Comparison of ENCODE assay signal across 8 mouse cellular contexts in genomic region chr17:34712951-34713350, GRCm38 (mm10). TPM values are rescaled to one million over a fixed set of nuclear protein-coding genes. Genes with fewer than 3 reads are reported as not detected.
DNase-seq lines count a peak whose midpoint lies in the region; ATAC-seq and TF ChIP-seq lines count a peak whose summit lies in the region.
"Had no signal": no experiment of that assay in that cellular context is flagged by ENCODE, and none has a peak within 500 bp of the region (broad histone marks: within the 10 kb centered on the region; RNA-seq: fewer than 3 reads in every experiment).

No protein-coding gene starts in this region.

- TF ChIP-seq CTCF in spleen, adult 2 months (IDR thresholded peaks at IDR 0.05; ENCODE audit: extremely low read depth, insufficient read depth, insufficient read length, insufficient replicate concordance), result peak; percentile 20; the same call in 1 of the 2 replicates

- no peaks in the 10 kb centered on the region for H3K4me1 ChIP-seq in spleen, adult 2 months (ENCODE audit: control insufficient read depth, insufficient read depth, insufficient read length)
- no peaks in the 10 kb centered on the region for H3K4me1 ChIP-seq in kidney, embryonic 15.5 days
- H3K4me1 ChIP-seq: neural tube, embryonic 12.5 days had no signal

- H3K9me3 ChIP-seq in kidney, embryonic 15.5 days (replicated peaks), result no peaks in the 10 kb centered on the region
- H3K9me3 ChIP-seq: neural tube, embryonic 12.5 days had no signal

- DNase-seq in spleen, adult 2 months (ENCODE audit: low read depth in 1 of 2, low spot score in 2 of 2), result peak in 1 of 2 experiments; percentile 22
- DNase-seq in spleen, adult 12 weeks (ENCODE audit: low spot score), result no peak
- peak; percentile 83 to 90 for DNase-seq in adrenal gland, postnatal 36 days
- DNase-seq in lung, adult 18-20 months, result peak; percentile 62 to 63
- peak; percentile 54 for DNase-seq in right cerebral cortex, postnatal 25 days

- H3K4me2 ChIP-seq in kidney, embryonic 15.5 days, result no peak overlapping the region
- H3K4me2 ChIP-seq: neural tube, embryonic 12.5 days had no signal

- no peaks in the 10 kb centered on the region for H3K36me3 ChIP-seq in spleen, adult 2 months (ENCODE audit: control insufficient read depth, insufficient read depth, low read length)
- no peaks in the 10 kb centered on the region for H3K36me3 ChIP-seq in kidney, embryonic 15.5 days
- H3K36me3 ChIP-seq: neural tube, embryonic 12.5 days had no signal

- H3K27me3 ChIP-seq in spleen, adult 2 months (ENCODE audit: control insufficient read depth, insufficient read depth, low read length), result no peaks in the 10 kb centered on the region
- no peaks in the 10 kb centered on the region for H3K27me3 ChIP-seq in kidney, embryonic 15.5 days
- H3K27me3 ChIP-seq: neural tube, embryonic 12.5 days had no signal

- no peak overlapping the region for H3K27ac ChIP-seq in spleen, adult 2 months (ENCODE audit: insufficient read depth, low read length)
- no peak overlapping the region for H3K27ac ChIP-seq in kidney, embryonic 15.5 days
- H3K27ac ChIP-seq: neural tube, embryonic 12.5 days had no signal

- no peak for TF ChIP-seq POLR2A in spleen, adult 2 months (IDR thresholded peaks at IDR 0.05; ENCODE audit: low read depth, low read length)

- ATAC-seq in frontal cortex, adult (ENCODE audit: low TSS enrichment), result peak; percentile 59; the same call in 1 of the 2 replicates
- ATAC-seq in kidney, embryonic 15.5 days (replicated peaks; ENCODE audit: low FRiP score), result 0 out of 2 replicates have a peak, but pooled peaks have one; percentile 42

- H3K9ac ChIP-seq in kidney, embryonic 15.5 days, result no peak overlapping the region
- H3K9ac ChIP-seq: neural tube, embryonic 12.5 days had no signal

- 37% methylated on average over 6 of the region's 6 CpGs for WGBS in spleen, adult 2 months
- 45% methylated on average over 6 of the region's 6 CpGs for WGBS in kidney, embryonic 15.5 days

- H3K4me3 ChIP-seq in spleen, adult 2 months (ENCODE audit: extremely low read depth, insufficient read depth, insufficient read length), result no peak overlapping the region
- H3K4me3 ChIP-seq in kidney, embryonic 15.5 days (replicated peaks), result no peak overlapping the region
- H3K4me3 ChIP-seq: neural tube, embryonic 12.5 days had no signal

RNA-seq across cellular contexts. Expression of gene C4b, which starts 30.7 kb away (rescaled TPM):
- polyA plus RNA-seq in spleen, adult 2 months (2012; rRNA removed), result 63.4 and 68.8 TPM in 2 replicates
- total RNA-seq in adrenal gland, postnatal 36 days (2021), result 100 to 1,000 TPM; 140 to 152 TPM
- polyA plus RNA-seq in kidney, embryonic 15.5 days (2015; fragmentation: Nextera tagmentation; extraction: Ambion mirVana), result 0.73 and 2.0 TPM in 2 replicates
- polyA plus RNA-seq: neural tube, embryonic 12.5 days had no signal

RNA-seq across cellular contexts. Expression of gene Tnxb, which starts 42.6 kb away (rescaled TPM):
- 34.1 and 34.4 TPM in 2 replicates for polyA plus RNA-seq in spleen, adult 2 months (2012; rRNA removed)
- 10 to 100 TPM; 26.9 to 34.3 TPM for total RNA-seq in adrenal gland, postnatal 36 days (2021)
- polyA plus RNA-seq in kidney, embryonic 15.5 days (2015; fragmentation: Nextera tagmentation; extraction: Ambion mirVana), result 0.35 and 0.75 TPM in 2 replicates

Comparison
In these comparisons a context has a peak if more than half of its experiments do, and no peak if none do; other contexts are left out.
1. RNA of gene C4b, which starts 30.7 kb away (polyA plus RNA-seq): 63.4 to 68.8 TPM in spleen, adult 2 months; 0.73 to 2.0 TPM in kidney, embryonic 15.5 days; every median in the first group is over 10 times any median in the second.
2. RNA of gene Tnxb, which starts 42.6 kb away (polyA plus RNA-seq): 34.1 to 34.4 TPM in spleen, adult 2 months; 0.35 to 0.75 TPM in kidney, embryonic 15.5 days; every median in the first group is over 10 times any median in the second.